Mouse (Mus musculus) kidney, embryonic 15.5 days (tissue): ENCODE measurements around the gene Gm28729. TPM values are rescaled to one million over a fixed set of nuclear protein-coding genes. Genes with fewer than 3 reads are reported as not detected.

Experiments
- ATAC-seq: fragments of 200-750 bp; cut with Nextera tagmentation; replicated peaks from 2 replicates; pipeline ENCODE4 v1.8.0; 2017; ENCODE audit warnings: moderate TSS enrichment; ENCODE audit not compliant: low FRiP score
- H3K27ac ChIP-seq: fragments of 300-500 bp; sonication (generic); 2 replicates; pipeline ENCODE4 v1.5.1; 2015; ENCODE audit warnings: mild to moderate bottlenecking, inconsistent platforms
- H3K27me3 ChIP-seq: fragments of 300-500 bp; sonication (generic); 2 replicates; pipeline ENCODE4 v1.6.1; 2015; ENCODE audit warnings: inconsistent platforms
- H3K36me3 ChIP-seq: fragments of 300-500 bp; sonication (generic); 2 replicates; pipeline ENCODE4 v1.6.1; 2015; ENCODE audit warnings: inconsistent platforms
- H3K4me1 ChIP-seq: fragments of 300-500 bp; sonication (generic); 2 replicates; pipeline ENCODE4 v1.6.1; 2015; ENCODE audit warnings: inconsistent platforms
- H3K4me2 ChIP-seq: fragments of 300-500 bp; sonication (generic); 2 replicates; pipeline ENCODE4 v1.6.1; 2015; ENCODE audit warnings: moderate library complexity, mild to moderate bottlenecking, inconsistent platforms
- H3K4me3 ChIP-seq: fragments of 300-500 bp; sonication (generic); replicated peaks from 2 replicates; pipeline ENCODE4 v1.5.1; 2015; ENCODE audit warnings: mild to moderate bottlenecking, inconsistent platforms
- H3K9ac ChIP-seq: fragments of 300-500 bp; sonication (generic); 2 replicates; pipeline ENCODE4 v1.6.1; 2015; ENCODE audit warnings: mild to moderate bottlenecking, inconsistent platforms
- H3K9me3 ChIP-seq: fragments of 300-500 bp; sonication (generic); replicated peaks from 2 replicates; pipeline ENCODE4 v1.6.1; 2016; ENCODE audit warnings: inconsistent platforms
- whole genome bisulfite sequencing: fragments of 180-500 bp; shearing (Covaris S2); methylation state at CpG from one replicate; pipeline ENCODE4 v1.1.7; 2015; ENCODE audit warnings: mixed read lengths; 5-methylcytosine and 5-hydroxymethylcytosine counted together
- polyA plus RNA-seq: library from polyadenylated mRNA; unstranded; fragments of >200 nt; fragmentation: Nextera tagmentation; extraction: Ambion mirVana; gene quantifications from 2 replicates; pipeline ENCODE4 v1.2.1, GENCODE M21; 2015

Gm28729 gene
- not detected in 2 replicates for polyA plus RNA-seq

- H3K27me3 ChIP-seq, result no peaks in the 10 kb centered on the region
- no peaks in the 10 kb centered on the region for H3K9me3 ChIP-seq
- ATAC-seq, result peak; percentile 33; the same call in 1 of the 2 replicates
- no peak within 1 kb of the TSS for H3K4me3 ChIP-seq
- H3K4me1 ChIP-seq, result peaks cover 3% of the 10 kb centered on the region; the same call in 1 of the 2 replicates
- H3K4me2 ChIP-seq, result no peak within 1 kb of the TSS
- H3K27ac ChIP-seq, result no peak within 1 kb of the TSS
- H3K9ac ChIP-seq, result no peak within 1 kb of the TSS
- 51% methylated on average over 12 of the region's 12 CpGs for WGBS
- H3K36me3 ChIP-seq, result no peaks in the 10 kb centered on the region
Measured at GRCm38 (mm10) chr9:96524972-96525506, at the start of gene Gm28729. Gene Gm28729, minus strand, starts transcription at chr9:96525264.

GRCm38 (mm10) chr9:96573252-96573651 is 48.2 kb upstream of the Gm28729 start:
- Histone ChIP-seq H3K27ac (no peak overlapping the region), H3K4me1 (no peaks in the 10 kb centered on the region), H3K36me3 (peaks cover 36% of the 10 kb centered on the region), H3K9ac (no peak overlapping the region), H3K4me3 (no peak overlapping the region), H3K9me3 (no peaks in the 10 kb centered on the region), H3K27me3 (no peaks in the 10 kb centered on the region), H3K4me2 (no peak overlapping the region)
- 9% methylated on average over 1 of the region's 1 CpGs for WGBS
- no peak for ATAC-seq

GRCm38 (mm10) chr9:96572754-96573153 is 47.7 kb upstream of the Gm28729 start:
- no peaks in the 10 kb centered on the region for H3K9me3 ChIP-seq
- H3K27me3 ChIP-seq, result no peaks in the 10 kb centered on the region
- H3K4me1 ChIP-seq, result no peaks in the 10 kb centered on the region
- no peak overlapping the region for H3K9ac ChIP-seq
- H3K4me2 ChIP-seq, result no peak overlapping the region
- H3K36me3 ChIP-seq, result peaks cover 37% of the 10 kb centered on the region
- WGBS, result 90% methylated on average over 9 of the region's 9 CpGs
- H3K27ac ChIP-seq, result no peak overlapping the region
- no peak overlapping the region for H3K4me3 ChIP-seq
- ATAC-seq, result no peak

- Histone ChIP-seq H3K27me3 (no peaks in the 10 kb centered on the region), H3K9ac (no peak overlapping the region), H3K9me3 (no peaks in the 10 kb centered on the region), H3K27ac (no peak overlapping the region), H3K4me1 (no peaks in the 10 kb centered on the region), H3K36me3 (peaks cover 64% of the 10 kb centered on the region), H3K4me3 (no peak overlapping the region), H3K4me2 (no peak overlapping the region)
- 80% methylated on average over 8 of the region's 8 CpGs for WGBS
- ATAC-seq, result no peak
Measured at GRCm38 (mm10) chr9:96566470-96566996, 41.5 kb upstream of the Gm28729 start.

- no peak for ATAC-seq
- peaks cover 66% of the 10 kb centered on the region for H3K36me3 ChIP-seq
- H3K27me3 ChIP-seq, result no peaks in the 10 kb centered on the region
- 97% methylated on average over 4 of the region's 4 CpGs for WGBS
- no peak overlapping the region for H3K4me3 ChIP-seq
- H3K4me2 ChIP-seq, result no peak overlapping the region
- H3K9me3 ChIP-seq, result no peaks in the 10 kb centered on the region
- H3K4me1 ChIP-seq, result no peaks in the 10 kb centered on the region
- no peak overlapping the region for H3K27ac ChIP-seq
- H3K9ac ChIP-seq, result no peak overlapping the region
Measured at GRCm38 (mm10) chr9:96563501-96563900, 38.4 kb upstream of the Gm28729 start.

- H3K27me3 ChIP-seq, result no peaks in the 10 kb centered on the region
- no peak overlapping the region for H3K4me2 ChIP-seq
- ATAC-seq, result no peak
- no peak overlapping the region for H3K4me3 ChIP-seq
- peaks cover 60% of the 10 kb centered on the region for H3K36me3 ChIP-seq
- no peaks in the 10 kb centered on the region for H3K4me1 ChIP-seq
- 95% methylated on average over 6 of the region's 6 CpGs for WGBS
- no peaks in the 10 kb centered on the region for H3K9me3 ChIP-seq
- H3K27ac ChIP-seq, result no peak overlapping the region
- no peak overlapping the region for H3K9ac ChIP-seq
Measured at GRCm38 (mm10) chr9:96559148-96559547, 34.1 kb upstream of the Gm28729 start.

- Histone ChIP-seq H3K9ac (no peak overlapping the region), H3K4me2 (no peak overlapping the region), H3K4me3 (no peak overlapping the region), H3K9me3 (no peaks in the 10 kb centered on the region), H3K27ac (no peak overlapping the region), H3K36me3 (peaks cover 54% of the 10 kb centered on the region), H3K27me3 (no peaks in the 10 kb centered on the region), H3K4me1 (no peaks in the 10 kb centered on the region)
- no peak for ATAC-seq
- 82% methylated on average over 1 of the region's 1 CpGs for WGBS
Measured at GRCm38 (mm10) chr9:96558594-96558993, 33.5 kb upstream of the Gm28729 start.

GRCm38 (mm10) chr9:96554095-96554494 is 29.0 kb upstream of the Gm28729 start:
- Histone ChIP-seq H3K9me3 (no peaks in the 10 kb centered on the region), H3K4me3 (no peak overlapping the region), H3K4me1 (no peaks in the 10 kb centered on the region), H3K36me3 (peaks cover 51% of the 10 kb centered on the region), H3K27me3 (no peaks in the 10 kb centered on the region), H3K27ac (no peak overlapping the region), H3K9ac (no peak overlapping the region), H3K4me2 (no peak overlapping the region)
- 74% methylated on average over 1 of the region's 1 CpGs for WGBS
- ATAC-seq, result no peak

- no peak for ATAC-seq
- WGBS, result 93% methylated on average over 13 of the region's 13 CpGs
- Histone ChIP-seq H3K27me3 (no peaks in the 10 kb centered on the region), H3K4me3 (no peak overlapping the region), H3K9ac (no peak overlapping the region), H3K4me2 (no peak overlapping the region), H3K9me3 (no peaks in the 10 kb centered on the region), H3K36me3 (peaks cover 55% of the 10 kb centered on the region), H3K27ac (no peak overlapping the region), H3K4me1 (0 out of 2 replicates have a peak, but pooled peaks cover 3% of the 10 kb centered on the region)
Measured at GRCm38 (mm10) chr9:96545410-96545809, 20.3 kb upstream of the Gm28729 start.

- WGBS, result 40% methylated on average over 27 of the region's 27 CpGs
- ATAC-seq, result peak; percentile 66; the same call in 1 of the 2 replicates
- H3K9ac ChIP-seq, result no peak overlapping the region
Measured at GRCm38 (mm10) chr9:96543643-96544640, 18.9 kb upstream of the Gm28729 start.

GRCm38 (mm10) chr9:96538916-96539315 is 13.9 kb upstream of the Gm28729 start:
- no peak overlapping the region for H3K27ac ChIP-seq
- H3K4me2 ChIP-seq, result no peak overlapping the region
- no peak overlapping the region for H3K9ac ChIP-seq
- no peak overlapping the region for H3K4me3 ChIP-seq
- H3K4me1 ChIP-seq, result peaks cover 15% of the 10 kb centered on the region
- no peaks in the 10 kb centered on the region for H3K27me3 ChIP-seq
- H3K36me3 ChIP-seq, result peaks cover 28% of the 10 kb centered on the region
- 62% methylated on average over 10 of the region's 10 CpGs for WGBS
- ATAC-seq, result no peak
- H3K9me3 ChIP-seq, result no peaks in the 10 kb centered on the region

More at GRCm38 (mm10) chr9:96543643-96544640, 18.9 kb upstream of the Gm28729 start:
- H3K4me2 ChIP-seq, result peak overlapping the region; percentile 37
- H3K4me3 ChIP-seq, result peak overlapping the region; percentile 19; the same call in 1 of the 2 replicates
- no peak overlapping the region for H3K27ac ChIP-seq
- peaks cover 55% of the 10 kb centered on the region for H3K36me3 ChIP-seq
- no peaks in the 10 kb centered on the region for H3K9me3 ChIP-seq
- 0 out of 2 replicates have a peak, but pooled peaks cover 3% of the 10 kb centered on the region for H3K4me1 ChIP-seq
- no peaks in the 10 kb centered on the region for H3K27me3 ChIP-seq

GRCm38 (mm10) chr9:96537615-96537919 is 12.5 kb upstream of the Gm28729 start:
- Histone ChIP-seq H3K9ac (no peak overlapping the region), H3K4me1 (peaks cover 15% of the 10 kb centered on the region), H3K4me2 (peak overlapping the region; percentile 90), H3K27ac (peak overlapping the region; percentile 89), H3K9me3 (no peaks in the 10 kb centered on the region), H3K36me3 (peaks cover 18% of the 10 kb centered on the region), H3K27me3 (no peaks in the 10 kb centered on the region), H3K4me3 (peak overlapping the region; percentile 58; the same call in 1 of the 2 replicates)
- 81% methylated on average over 6 of the region's 6 CpGs for WGBS
- peak; percentile 49 for ATAC-seq
